Mouse (Mus musculus): ENCODE data around the gene Crebbp.
"Not testable (repeated sequence)": the region's sequence is repeated elsewhere in the genome, so short reads cannot be mapped to it uniquely, and the experiment has no call there.

The Crebbp gene

GRCm38 (mm10) chr16:4213799-4214551 lies at the start of gene Crebbp:
Crebbp (minus strand) TSS chr16:4213997.
- peak; percentile 99 for DNase-seq

- DNase-seq: no peak
Observed at GRCm38 (mm10) chr16:4263486-4263885, 49.7 kb upstream of the Crebbp start.

GRCm38 (mm10) chr16:4257546-4257945 lies 43.7 kb upstream of the Crebbp start:
- no peak for DNase-seq

- DNase-seq: no peak
Observed at GRCm38 (mm10) chr16:4248791-4249190, 35.0 kb upstream of the Crebbp start.

GRCm38 (mm10) chr16:4245241-4245640 lies 31.4 kb upstream of the Crebbp start:
- DNase-seq: not testable (repeated sequence)

- DNase-seq: no peak
Observed at GRCm38 (mm10) chr16:4236131-4236530, 22.3 kb upstream of the Crebbp start.

GRCm38 (mm10) chr16:4235587-4235986 lies 21.8 kb upstream of the Crebbp start:
- no peak for DNase-seq

GRCm38 (mm10) chr16:4225841-4226240 lies 12.0 kb upstream of the Crebbp start:
- DNase-seq: peak; percentile 15

GRCm38 (mm10) chr16:4214631-4215240 lies 939 bp upstream of the Crebbp start:
- peak; percentile 94 for DNase-seq

GRCm38 (mm10) chr16:4212963-4213798 lies 616 bp downstream of the Crebbp start:
- peak; percentile 97 for DNase-seq

- DNase-seq: peak; percentile 53
Observed at GRCm38 (mm10) chr16:4212167-4212962, 1.4 kb downstream of the Crebbp start.

GRCm38 (mm10) chr16:4210290-4210689 lies 3.5 kb downstream of the Crebbp start:
- peak; percentile 62 for DNase-seq

GRCm38 (mm10) chr16:4203592-4203991 lies 10.2 kb downstream of the Crebbp start:
- no peak for DNase-seq

GRCm38 (mm10) chr16:4199995-4200394 lies 13.8 kb downstream of the Crebbp start:
- DNase-seq: peak; percentile 81

- DNase-seq: peak; percentile 79
Observed at GRCm38 (mm10) chr16:4199566-4199965, 14.2 kb downstream of the Crebbp start.

GRCm38 (mm10) chr16:4198004-4198403 lies 15.8 kb downstream of the Crebbp start:
- no peak for DNase-seq

GRCm38 (mm10) chr16:4190166-4190565 lies 23.6 kb downstream of the Crebbp start:
- no peak for DNase-seq

GRCm38 (mm10) chr16:4175134-4175533 lies 38.7 kb downstream of the Crebbp start:
- DNase-seq: no peak

GRCm38 (mm10) chr16:4169530-4169929 lies 44.3 kb downstream of the Crebbp start:
- peak; percentile 70 for DNase-seq

- peak; percentile 60 for DNase-seq
Observed at GRCm38 (mm10) chr16:4168476-4168875, 45.3 kb downstream of the Crebbp start.

GRCm38 (mm10) chr16:4160898-4161247 lies 52.9 kb downstream of the Crebbp start:
- no peak for DNase-seq

GRCm38 (mm10) chr16:4160246-4160897 lies 53.4 kb downstream of the Crebbp start:
- peak; percentile 81 for DNase-seq

All from heart, adult 11 months (tissue).